Mouse (Mus musculus) monocyte, adult 5-6 weeks (primary cell): Measurements from ENCODE around the gene Arhgap15. TPM values are rescaled to one million over a fixed set of nuclear protein-coding genes. Genes with fewer than 3 reads are reported as not detected.
A peak's percentile ranks its signal among the peaks of the same experiment; 100 is the strongest.

Source experiments
- ATAC-seq: fragments of 153-309, 156-312 bp; replicated peaks from 2 replicates; pipeline ENCODE4 v1.8.0; 2017; ENCODE audit warnings: mild to moderate bottlenecking; ENCODE audit not compliant: low TSS enrichment, insufficient number of reproducible peaks, severe bottlenecking, poor library complexity, low FRiP score
- total RNA-seq: library from RNA; stranded (forward); fragments of 200-1000, 200-491, 200-594 nt; gene quantifications from 3 replicates; pipeline ENCODE4 v1.2.3, GENCODE M21; 2017

Arhgap15 gene
- total RNA-seq, 1 experiment from 2014 or later = 204 TPM

- no peak for ATAC-seq
Observed at GRCm38 (mm10) chr2:44081241-44081640, 332.6 kb downstream of the Arhgap15 start.

- no peak for ATAC-seq
Observed at GRCm38 (mm10) chr2:44084471-44084870, 335.8 kb downstream of the Arhgap15 start.

- 0 out of 2 replicates have a peak, but pooled peaks have one; percentile 9 for ATAC-seq
Observed at GRCm38 (mm10) chr2:44086403-44087056, 337.9 kb downstream of the Arhgap15 start.

GRCm38 (mm10) chr2:44098552-44098951 is 349.9 kb downstream of the Arhgap15 start:
- ATAC-seq = no peak

GRCm38 (mm10) chr2:44102351-44102750 is 353.7 kb downstream of the Arhgap15 start:
- no peak for ATAC-seq

- no peak for ATAC-seq
Observed at GRCm38 (mm10) chr2:44103321-44103720, 354.7 kb downstream of the Arhgap15 start.

GRCm38 (mm10) chr2:44103742-44104141 is 355.1 kb downstream of the Arhgap15 start:
- no peak for ATAC-seq

- ATAC-seq = no peak
Observed at GRCm38 (mm10) chr2:44104282-44105197, 355.9 kb downstream of the Arhgap15 start.

GRCm38 (mm10) chr2:44105198-44105555 is 356.6 kb downstream of the Arhgap15 start:
- no peak for ATAC-seq

GRCm38 (mm10) chr2:44106359-44106758 is 357.7 kb downstream of the Arhgap15 start:
- no peak for ATAC-seq

- no peak for ATAC-seq
Observed at GRCm38 (mm10) chr2:44111276-44111675, 362.7 kb downstream of the Arhgap15 start.

- no peak for ATAC-seq
Observed at GRCm38 (mm10) chr2:44112990-44113798, 364.6 kb downstream of the Arhgap15 start.

- ATAC-seq = no peak
Observed at GRCm38 (mm10) chr2:44114296-44114695, 365.7 kb downstream of the Arhgap15 start.

- ATAC-seq = no peak
Observed at GRCm38 (mm10) chr2:44121162-44121561, 372.5 kb downstream of the Arhgap15 start.

- no peak for ATAC-seq
Observed at GRCm38 (mm10) chr2:44123246-44123645, 374.6 kb downstream of the Arhgap15 start.

GRCm38 (mm10) chr2:44124093-44124492 is 375.5 kb downstream of the Arhgap15 start:
- ATAC-seq = no peak

- ATAC-seq = no peak
Observed at GRCm38 (mm10) chr2:44124683-44125082, 376.1 kb downstream of the Arhgap15 start.

- ATAC-seq = no peak
Observed at GRCm38 (mm10) chr2:44126044-44126695, 377.5 kb downstream of the Arhgap15 start.

GRCm38 (mm10) chr2:44129533-44129932 is 380.9 kb downstream of the Arhgap15 start:
- no peak for ATAC-seq
